Mouse (Mus musculus): ENCODE measurements at regions not wholly inside any gene's neighbourhood (a gene's known extent, or its start where the extent isn't known, plus 50 kb on each side); places are given as distances from the start of the nearest gene placed in this dataset.
"Not testable (repeated sequence)": the region's sequence is repeated elsewhere in the genome, so short reads cannot be mapped to it uniquely, and the experiment has no call there.

DNA sequence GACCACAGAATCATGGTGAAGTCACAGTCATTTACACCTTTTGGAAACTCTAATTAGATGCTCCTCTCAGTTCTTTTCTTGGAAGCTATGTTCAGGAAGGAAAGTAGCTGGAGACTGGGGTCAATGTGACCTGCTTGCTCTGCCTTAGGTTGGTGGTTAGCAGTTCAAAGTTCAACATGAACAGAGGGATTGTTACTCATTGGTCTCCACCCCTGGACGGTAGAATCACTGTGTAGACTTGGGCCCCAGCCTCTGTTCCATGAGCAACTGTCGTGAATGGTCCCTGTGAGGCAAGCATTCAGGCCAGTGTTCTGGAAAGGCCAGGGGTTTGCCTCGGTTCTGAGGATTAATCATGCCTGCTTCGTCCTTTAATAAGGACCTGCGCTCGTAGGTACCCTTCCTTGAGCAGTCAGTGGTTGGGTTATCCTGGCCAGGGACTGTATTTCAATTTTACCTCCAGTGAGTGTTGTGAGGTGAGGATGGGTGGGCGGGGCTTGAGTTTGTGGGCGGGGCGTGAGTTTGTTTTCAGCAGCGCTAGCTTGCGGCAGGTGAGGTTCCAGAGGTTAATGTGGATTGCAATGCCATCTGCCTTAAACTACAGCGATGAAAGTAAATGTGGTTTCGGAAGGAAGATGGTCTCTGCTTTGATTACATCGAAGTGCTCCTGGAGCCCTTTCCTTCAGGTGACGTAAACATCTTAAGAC lies 152.6 kb upstream of the Pou3f3 start:
- CTCF ChIA-PET = no interaction called here
- DNase-seq (ENCODE audit: low read depth, low spot score) = no peak
- POLR2A ChIA-PET = no interaction called here
- no peak for ATAC-seq
- no peak for TF ChIP-seq CTCF (IDR thresholded peaks at IDR 0.05)
- H3K27me3 ChIP-seq = peaks cover 6% of the 10 kb centered on the region
- in situ Hi-C loops (cut with MboI; ENCODE audit: low pct_unique_long_range_greater_than_20kb) = no loop called here

DNA sequence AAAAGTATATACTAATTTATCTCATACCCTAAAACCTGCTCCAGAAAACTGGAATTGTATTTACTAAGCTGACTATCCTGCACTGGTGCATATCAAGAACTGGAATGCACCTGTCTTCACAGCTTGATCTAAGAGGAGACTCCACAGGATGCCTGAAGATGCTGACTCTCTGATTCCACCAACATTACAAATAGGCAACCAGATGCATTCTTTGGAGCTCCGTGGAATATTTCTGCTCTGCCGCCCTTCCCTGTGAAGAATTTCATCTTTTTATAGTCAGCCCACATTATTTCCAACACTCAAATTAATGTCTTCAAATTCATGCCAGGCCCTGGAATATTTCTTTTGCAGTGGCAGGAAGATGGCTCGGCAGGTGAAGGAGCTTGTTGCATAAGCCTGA lies 148.7 kb upstream of the Pou3f3 start:
- DNase-seq (ENCODE audit: low read depth, low spot score) (no peak), ATAC-seq (no peak)
- no peaks in the 10 kb centered on the region for H3K27me3 ChIP-seq
- ChIA-PET POLR2A (no interaction called here), CTCF (no interaction called here)
- TF ChIP-seq CTCF (IDR thresholded peaks at IDR 0.05) = no peak
- in situ Hi-C loops (cut with MboI; ENCODE audit: low pct_unique_long_range_greater_than_20kb) = no loop called here

DNA sequence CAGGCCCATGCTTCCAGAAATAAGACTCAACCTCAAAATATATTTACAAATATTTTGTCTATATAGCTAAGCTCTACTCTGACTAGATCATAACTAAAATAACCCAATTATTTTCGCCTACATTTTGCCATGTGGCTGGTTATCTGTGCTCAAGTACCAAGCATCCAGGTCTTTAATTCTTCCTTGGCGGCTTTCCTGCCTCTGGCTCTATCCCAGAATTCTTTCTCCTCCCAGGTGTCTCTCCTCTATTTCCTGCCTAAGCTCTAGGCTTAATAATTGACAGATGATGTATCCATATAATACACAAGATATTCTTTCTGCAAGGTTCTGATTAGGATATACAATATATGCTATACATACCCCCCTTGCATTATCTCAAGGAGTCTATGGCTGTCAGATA lies 138.3 kb upstream of the Pou3f3 start:
- TF ChIP-seq CTCF (IDR thresholded peaks at IDR 0.05) = no peak
- peaks cover 9% of the 10 kb centered on the region for H3K27me3 ChIP-seq
- no peak for DNase-seq (ENCODE audit: low read depth, low spot score)
- POLR2A ChIA-PET = no interaction called here
- CTCF ChIA-PET = no interaction called here
- no peak for ATAC-seq
- in situ Hi-C loops (cut with MboI; ENCODE audit: low pct_unique_long_range_greater_than_20kb) = no loop called here

DNA sequence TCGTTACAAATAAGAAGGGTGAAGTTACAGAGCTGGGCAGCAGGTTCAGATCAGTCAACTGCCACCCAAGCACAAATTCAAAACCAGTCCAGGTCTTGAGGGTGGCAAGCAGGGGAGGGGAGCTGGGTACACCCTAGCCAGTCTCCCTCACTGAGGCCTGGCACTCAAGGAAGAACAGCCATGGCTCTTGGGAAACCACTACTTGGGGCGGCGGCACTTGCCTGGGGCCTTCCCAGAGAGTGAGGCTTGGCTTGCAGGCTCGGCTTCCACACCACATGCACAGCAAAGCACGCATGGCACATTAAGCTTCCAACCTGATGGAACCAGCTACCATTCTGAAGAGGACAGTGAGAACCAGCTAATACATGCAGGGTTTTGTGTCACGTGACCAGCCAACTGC lies 127.9 kb upstream of the Pou3f3 start:
- DNase-seq (ENCODE audit: low read depth, low spot score) (no peak), ATAC-seq (no peak)
- TF ChIP-seq CTCF (IDR thresholded peaks at IDR 0.05) = no peak
- POLR2A ChIA-PET = no interaction called here
- in situ Hi-C loops (cut with MboI; ENCODE audit: low pct_unique_long_range_greater_than_20kb) = no loop called here
- peaks cover 10% of the 10 kb centered on the region for H3K27me3 ChIP-seq
- CTCF ChIA-PET = no interaction called here

DNA sequence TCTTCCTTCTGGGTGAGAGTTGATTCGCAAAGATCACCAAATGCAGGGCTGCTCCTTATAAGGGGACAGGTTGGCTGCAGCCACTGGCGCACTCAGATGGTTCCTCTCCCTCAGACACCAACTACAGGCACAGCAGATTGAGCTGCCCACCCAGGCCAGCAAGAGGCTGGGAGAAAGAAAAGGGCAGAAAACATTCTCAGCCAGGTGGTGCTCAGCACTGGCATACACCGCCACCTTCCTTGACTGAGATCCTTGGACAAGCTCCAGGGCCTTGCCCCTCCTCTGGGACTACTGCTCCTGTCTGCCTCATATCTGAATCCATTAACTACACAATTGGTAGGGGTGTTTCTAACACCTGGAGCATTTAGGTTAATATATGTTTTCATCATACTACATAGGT lies 110.4 kb upstream of the Pou3f3 start:
- in situ Hi-C loops (cut with MboI; ENCODE audit: low pct_unique_long_range_greater_than_20kb) = no loop called here
- ChIA-PET CTCF (no interaction called here), POLR2A (no interaction called here)
- H3K27me3 ChIP-seq = no peaks in the 10 kb centered on the region
- TF ChIP-seq CTCF (IDR thresholded peaks at IDR 0.05) = no peak
- ATAC-seq = no peak
- DNase-seq (ENCODE audit: low read depth, low spot score) = no peak

DNA sequence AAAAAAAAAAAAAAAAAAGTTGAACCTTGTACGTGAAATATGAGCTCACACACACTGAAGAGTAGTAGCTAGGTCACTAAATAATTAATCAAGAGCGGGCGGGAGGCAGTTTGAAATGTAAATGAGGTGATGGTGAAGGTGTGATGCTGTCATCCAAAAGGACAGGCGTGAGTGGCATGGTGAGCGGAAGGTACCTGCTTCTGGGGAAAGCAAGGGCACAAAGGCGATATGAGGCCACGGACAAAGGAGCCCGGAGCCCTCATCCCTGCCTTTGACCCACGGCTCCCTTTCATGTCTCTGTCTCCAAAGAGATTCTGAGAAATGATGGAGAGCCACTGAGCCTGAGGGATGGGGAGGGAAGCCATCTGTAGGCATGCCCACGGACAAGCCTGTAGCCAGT lies 107.1 kb upstream of the Pou3f3 start:
- in situ Hi-C loops (cut with MboI; ENCODE audit: low pct_unique_long_range_greater_than_20kb) = no loop called here
- no peak for TF ChIP-seq CTCF (IDR thresholded peaks at IDR 0.05)
- H3K27me3 ChIP-seq = no peaks in the 10 kb centered on the region
- ATAC-seq = no peak
- ChIA-PET POLR2A (no interaction called here), CTCF (no interaction called here)
- DNase-seq (ENCODE audit: low read depth, low spot score) = no peak

DNA sequence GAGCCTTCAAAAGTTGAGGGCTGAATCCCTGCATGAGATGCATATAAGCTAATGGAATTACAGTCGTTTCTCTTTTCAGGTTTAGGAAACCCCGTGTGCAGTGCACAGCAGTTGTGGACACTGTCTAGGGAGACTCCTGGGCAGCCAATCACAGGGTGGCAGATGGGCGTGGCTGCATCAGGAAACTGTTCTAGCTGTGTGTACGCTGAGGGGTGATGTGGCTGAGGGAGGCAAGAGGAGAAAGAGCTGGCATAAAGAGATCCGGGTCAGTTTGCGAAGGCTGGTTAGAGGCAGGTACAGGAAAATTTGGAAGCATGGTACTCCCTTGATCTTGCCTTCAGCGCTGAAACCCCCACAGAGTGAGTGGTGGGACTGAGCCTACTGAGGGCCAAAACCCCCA lies 106.1 kb upstream of the Pou3f3 start:
- ATAC-seq (no peak), DNase-seq (ENCODE audit: low read depth, low spot score) (no peak)
- in situ Hi-C loops (cut with MboI; ENCODE audit: low pct_unique_long_range_greater_than_20kb) = no loop called here
- CTCF ChIA-PET = no interaction called here
- POLR2A ChIA-PET = interaction anchor here (0.6 kb wide), 1 partner anchor 10 kb away, joined by 3 read pairs; no protein-coding TSS in a partner anchor
- no peaks in the 10 kb centered on the region for H3K27me3 ChIP-seq
- TF ChIP-seq CTCF (IDR thresholded peaks at IDR 0.05) = no peak

DNA sequence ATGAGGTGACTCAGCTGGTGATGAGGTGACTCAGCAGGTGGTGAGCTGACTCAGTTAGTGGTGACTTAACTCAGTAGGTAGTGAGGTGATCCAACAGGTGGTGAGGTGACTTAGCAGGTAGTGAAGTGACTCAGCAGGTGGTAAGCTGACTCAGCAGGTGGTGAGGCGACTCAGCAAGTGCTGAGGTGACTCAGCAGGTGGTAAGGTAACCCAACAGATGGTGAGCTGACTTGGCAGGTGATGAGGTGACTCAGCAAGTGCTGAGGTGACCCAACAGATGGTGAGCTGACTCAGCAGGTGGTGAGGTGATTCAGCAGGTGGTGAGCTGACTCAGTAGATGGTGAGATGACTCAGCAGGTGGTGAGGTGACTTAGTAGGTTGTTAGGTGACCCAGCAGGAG lies 103.7 kb upstream of the Pou3f3 start:
- in situ Hi-C loops (cut with MboI; ENCODE audit: low pct_unique_long_range_greater_than_20kb) = no loop called here
- no peak for TF ChIP-seq CTCF (IDR thresholded peaks at IDR 0.05)
- CTCF ChIA-PET = no interaction called here
- ATAC-seq (no peak), DNase-seq (ENCODE audit: low read depth, low spot score) (peak; percentile 43)
- POLR2A ChIA-PET = no interaction called here
- H3K27me3 ChIP-seq = no peaks in the 10 kb centered on the region

DNA sequence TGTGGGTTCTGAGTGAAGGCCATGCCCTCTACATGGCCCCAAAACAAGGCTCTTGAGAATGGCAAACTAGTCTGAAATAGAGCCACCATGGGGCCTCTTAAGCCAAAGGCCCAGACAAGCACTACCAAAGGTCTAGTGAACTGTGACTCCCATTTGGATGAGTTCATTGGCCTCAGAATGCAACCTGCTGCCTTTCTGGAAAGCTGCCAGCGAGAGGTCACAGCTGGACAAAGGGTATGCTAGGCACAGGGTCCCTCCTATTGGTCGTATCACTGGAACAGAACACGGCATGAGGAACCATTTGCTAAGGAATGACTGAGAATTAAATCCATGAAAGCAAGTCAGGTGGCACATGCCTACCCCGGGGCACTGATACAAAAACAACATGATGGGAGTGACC lies 98.5 kb upstream of the Pou3f3 start:
- no peaks in the 10 kb centered on the region for H3K27me3 ChIP-seq
- ATAC-seq = no peak
- in situ Hi-C loops (cut with MboI; ENCODE audit: low pct_unique_long_range_greater_than_20kb) = no loop called here
- no peak for TF ChIP-seq CTCF (IDR thresholded peaks at IDR 0.05)
- ChIA-PET POLR2A (no interaction called here), CTCF (no interaction called here)
- no peak for DNase-seq (ENCODE audit: low read depth, low spot score)

DNA sequence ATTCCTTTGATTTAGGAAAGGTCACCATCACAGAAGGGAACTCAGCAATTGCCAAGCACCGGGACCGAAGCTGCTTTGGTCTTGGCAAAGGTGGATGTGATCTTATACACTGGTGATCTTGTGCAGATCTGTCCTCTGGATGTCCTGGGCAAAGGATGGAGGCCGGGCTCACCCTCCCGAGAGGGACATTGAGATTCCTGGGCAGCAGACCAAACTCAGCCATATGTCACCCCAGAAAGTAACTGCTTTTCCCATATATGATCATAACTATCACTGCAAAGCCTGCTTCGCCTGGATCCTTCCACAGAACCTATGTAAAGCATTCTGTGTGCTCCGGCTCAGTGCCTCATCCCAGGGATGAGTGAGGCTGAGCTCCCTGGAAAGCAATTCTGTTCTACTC lies 96.3 kb upstream of the Pou3f3 start:
- H3K27me3 ChIP-seq = no peaks in the 10 kb centered on the region
- DNase-seq (ENCODE audit: low read depth, low spot score) (no peak), ATAC-seq (no peak)
- in situ Hi-C loops (cut with MboI; ENCODE audit: low pct_unique_long_range_greater_than_20kb) = no loop called here
- ChIA-PET POLR2A (no interaction called here), CTCF (no interaction called here)
- no peak for TF ChIP-seq CTCF (IDR thresholded peaks at IDR 0.05)

DNA sequence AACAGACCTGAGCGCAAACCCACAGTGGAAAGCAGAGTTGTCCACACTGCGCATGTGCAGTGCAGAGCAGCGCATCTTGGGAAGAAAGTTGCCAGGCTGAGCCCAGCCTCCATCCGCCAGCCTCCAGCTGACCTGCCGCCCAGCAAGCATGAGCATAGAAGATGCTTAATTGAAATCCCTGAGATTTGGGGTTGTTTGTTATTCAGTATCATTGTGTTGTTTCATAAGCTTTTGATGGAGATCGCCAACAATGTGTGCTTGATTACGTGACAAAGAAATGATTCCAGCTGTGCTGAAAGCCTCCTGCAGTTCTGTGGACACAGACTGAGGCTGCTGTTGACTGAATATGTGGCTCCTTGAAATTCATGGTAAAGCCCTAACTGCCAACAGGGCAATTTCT lies 89.3 kb upstream of the Pou3f3 start:
- DNase-seq (ENCODE audit: low read depth, low spot score) (no peak), ATAC-seq (no peak)
- in situ Hi-C loops (cut with MboI; ENCODE audit: low pct_unique_long_range_greater_than_20kb) = no loop called here
- H3K27me3 ChIP-seq = no peaks in the 10 kb centered on the region
- CTCF ChIA-PET = no interaction called here
- TF ChIP-seq CTCF (IDR thresholded peaks at IDR 0.05) = no peak
- POLR2A ChIA-PET = no interaction called here

DNA sequence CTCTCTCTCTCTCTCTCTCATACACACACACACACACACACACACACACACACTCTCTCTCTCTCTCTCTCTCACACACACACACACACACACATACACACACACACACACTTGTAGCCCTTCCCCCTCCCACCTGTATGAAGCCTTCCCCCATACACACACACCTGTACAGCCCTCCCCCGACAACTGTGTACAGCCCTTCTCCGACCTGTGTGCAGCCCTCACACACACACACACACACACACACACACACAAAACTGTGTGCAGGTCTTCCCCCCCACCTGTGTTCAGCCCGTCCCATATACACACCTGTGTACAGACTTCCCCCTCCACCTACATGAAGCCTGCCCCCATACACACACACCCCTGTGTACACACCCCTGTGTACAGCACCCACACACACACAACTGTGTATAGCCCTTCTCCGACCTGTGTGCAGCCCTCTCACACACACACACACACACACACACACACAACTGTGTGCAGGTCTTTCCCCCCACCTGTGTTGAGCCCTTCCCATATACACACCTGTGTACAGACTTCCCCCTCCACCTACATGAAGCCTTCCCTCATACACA lies 88.0 kb upstream of the Pou3f3 start:
- CTCF ChIA-PET; in situ Hi-C loops (cut with MboI; ENCODE audit: low pct_unique_long_range_greater_than_20kb); DNase-seq (ENCODE audit: low read depth, low spot score); H3K27me3 ChIP-seq; ATAC-seq: not testable (repeated sequence)
- POLR2A ChIA-PET = interaction anchor here (0.6 kb wide), 1 partner anchor 1494 kb away, joined by 3 read pairs; no protein-coding TSS in a partner anchor

All from Patski (cell line).